Mouse (Mus musculus) gastrocnemius, postnatal 4 days (tissue): ENCODE results near the gene Hap1. TPM values are rescaled to one million over a fixed set of nuclear protein-coding genes. Genes with fewer than 3 reads are reported as not detected.

Experiments
- DNase-seq, 2 experiments: peaks; one replicate each; pipeline ENCODE4 v3.0.0; 2021 to 2022; ENCODE audit warnings: low spot score in 2 of 2, mixed read lengths in 2 of 2
- long read RNA-seq, 2 experiments: library from polyadenylated mRNA; stranded (forward); transcript quantifications; one replicate each; pipeline ENCODE4 v2.0.0; 2021
- total RNA-seq, 2 experiments: library from RNA; stranded (reverse); gene quantifications; 2 replicates each; pipeline ENCODE4 v1.2.3; 2021

The Hap1 gene
- 1 to 10 TPM; 1.5 to 1.7 TPM for total RNA-seq
- long read RNA-seq, experiment 1: 0 reads
- long read RNA-seq, experiment 2, partial matches to known transcripts: 0 of 1 reads
- long read RNA-seq, experiment 2, other reads (novel, unspliced or antisense): 1 of 1 reads

GRCm38 (mm10) chr11:100355972-100356818 lies at the start of gene Hap1:
Gene Hap1 (minus strand): TSS chr11:100356128.
- peak in 1 of 2 experiments; percentile 61 for DNase-seq

GRCm38 (mm10) chr11:100404456-100405074 lies 48.6 kb upstream of the Hap1 start:
- DNase-seq: no peak

- DNase-seq: no peak
These were observed 47.7 kb upstream of the Hap1 start for GRCm38 (mm10) chr11:100403445-100404134.

- DNase-seq: no peak
These were observed 46.8 kb upstream of the Hap1 start for GRCm38 (mm10) chr11:100402682-100403081.

GRCm38 (mm10) chr11:100402240-100402639 lies 46.3 kb upstream of the Hap1 start:
- no peak for DNase-seq

- no peak for DNase-seq
These were observed 44.9 kb upstream of the Hap1 start for GRCm38 (mm10) chr11:100400842-100401241.

- no peak for DNase-seq
These were observed 44.0 kb upstream of the Hap1 start for GRCm38 (mm10) chr11:100399727-100400538.

- no peak for DNase-seq
These were observed 43.4 kb upstream of the Hap1 start for GRCm38 (mm10) chr11:100399320-100399719.

- DNase-seq: no peak
These were observed 42.6 kb upstream of the Hap1 start for GRCm38 (mm10) chr11:100398517-100398916.

- DNase-seq: peak; percentile 97 to 99
These were observed 41.9 kb upstream of the Hap1 start, which contains the start of gene Jup for GRCm38 (mm10) chr11:100397600-100398389. Gene Jup (minus strand): TSS chr11:100397763.

GRCm38 (mm10) chr11:100396886-100397599 lies 41.1 kb upstream of the Hap1 start:
- DNase-seq: peak in 1 of 2 experiments; percentile 42

- DNase-seq: no peak
These were observed 40.1 kb upstream of the Hap1 start for GRCm38 (mm10) chr11:100395861-100396631.

GRCm38 (mm10) chr11:100395200-100395599 lies 39.3 kb upstream of the Hap1 start:
- peak in 1 of 2 experiments; percentile 45 for DNase-seq

- no peak for DNase-seq
These were observed 38.6 kb upstream of the Hap1 start for GRCm38 (mm10) chr11:100394353-100395074.

- DNase-seq: no peak
These were observed 37.8 kb upstream of the Hap1 start for GRCm38 (mm10) chr11:100393733-100394132.

GRCm38 (mm10) chr11:100392958-100393357 lies 37.0 kb upstream of the Hap1 start:
- no peak for DNase-seq

GRCm38 (mm10) chr11:100391884-100392345 lies 36.0 kb upstream of the Hap1 start:
- DNase-seq: no peak
